8 mouse cellular contexts compared by ENCODE assay signal in genomic region chr11:98939084-98939952, GRCm38 (mm10). TPM values are rescaled to one million over a fixed set of nuclear protein-coding genes. Genes with fewer than 3 reads are reported as not detected.
DNase-seq lines count a peak whose midpoint lies in the region; ATAC-seq and TF ChIP-seq lines count a peak whose summit lies in the region.

No protein-coding gene starts in this region.

- no peak for ATAC-seq in heart, postnatal 0 days (ENCODE audit: insufficient read depth, low read depth)
- no peak for ATAC-seq in liver, embryonic 15.5 days (ENCODE audit: insufficient read depth)
- no peak for ATAC-seq in stomach, embryonic 14.5 days (ENCODE audit: insufficient number of reproducible peaks, insufficient read depth, low FRiP score, low read depth)

- peaks cover 93% of the 10 kb centered on the region for H3K4me1 ChIP-seq in heart, embryonic 10.5 days
- H3K4me1 ChIP-seq in ES-Bruce4 (ENCODE audit: control insufficient read depth, insufficient read depth, low read length): peaks cover 21% of the 10 kb centered on the region
- peaks cover 63% of the 10 kb centered on the region for H3K4me1 ChIP-seq in heart, postnatal 0 days (ENCODE audit: control insufficient read depth, insufficient read depth)
- H3K4me1 ChIP-seq in liver, embryonic 15.5 days (replicated peaks): peaks cover 85% of the 10 kb centered on the region
- peaks cover 79% of the 10 kb centered on the region for H3K4me1 ChIP-seq in stomach, embryonic 14.5 days (ENCODE audit: control insufficient read depth, insufficient read depth, low read length)

- 37% methylated on average over 15 of the region's 15 CpGs for WGBS in heart, embryonic 10.5 days
- WGBS in heart, postnatal 0 days: 28% methylated on average over 15 of the region's 15 CpGs
- 38% methylated on average over 15 of the region's 15 CpGs for WGBS in liver, embryonic 15.5 days (ENCODE audit: insufficient replicate concordance)
- WGBS in stomach, embryonic 14.5 days: 31% methylated on average over 15 of the region's 15 CpGs

- H3K4me2 ChIP-seq in heart, postnatal 0 days (ENCODE audit: low read depth, low read length): peak overlapping the region; percentile 82
- H3K4me2 ChIP-seq in liver, embryonic 15.5 days: peak overlapping the region; percentile 88
- peak overlapping the region; percentile 96 for H3K4me2 ChIP-seq in stomach, embryonic 14.5 days (replicated peaks; ENCODE audit: low read depth, low read length)

- H3K4me3 ChIP-seq in heart, embryonic 10.5 days: peak overlapping the region; percentile 75
- no peak overlapping the region for H3K4me3 ChIP-seq in ES-Bruce4 (ENCODE audit: low read depth, low read length)
- H3K4me3 ChIP-seq in heart, postnatal 0 days (ENCODE audit: low read depth, low read length): peak overlapping the region; percentile 87
- peak overlapping the region; percentile 63; the same call in 1 of the 2 replicates for H3K4me3 ChIP-seq in liver, embryonic 15.5 days (replicated peaks)
- H3K4me3 ChIP-seq in stomach, embryonic 14.5 days (ENCODE audit: low read depth, low read length): peak overlapping the region; percentile 87

- H3K36me3 ChIP-seq in heart, embryonic 10.5 days: peaks cover 10% of the 10 kb centered on the region; the same call in 1 of the 2 replicates
- no peaks in the 10 kb centered on the region for H3K36me3 ChIP-seq in ES-Bruce4 (ENCODE audit: control insufficient read depth, insufficient read depth, low read length, poor library complexity, severe bottlenecking)
- no peaks in the 10 kb centered on the region for H3K36me3 ChIP-seq in heart, postnatal 0 days (replicated peaks; ENCODE audit: control insufficient read depth, insufficient read depth, low read length)
- no peaks in the 10 kb centered on the region for H3K36me3 ChIP-seq in liver, embryonic 15.5 days (replicated peaks)
- H3K36me3 ChIP-seq in stomach, embryonic 14.5 days (ENCODE audit: control insufficient read depth, insufficient read depth, low read length): no peaks in the 10 kb centered on the region

- no peak for TF ChIP-seq EP300 in ES-Bruce4 (IDR thresholded peaks at IDR 0.05; ENCODE audit: insufficient read depth, low read depth, low read length)
- TF ChIP-seq EP300 in heart, postnatal 0 days (IDR thresholded peaks at IDR 0.05; ENCODE audit: low read depth): no peak

- H3K9ac ChIP-seq in ES-Bruce4 (ENCODE audit: low read depth, poor library complexity, severe bottlenecking): 0 out of 2 replicates have a peak overlapping the region, but pooled peaks have one; percentile 69
- H3K9ac ChIP-seq in heart, postnatal 0 days (replicated peaks; ENCODE audit: low read depth, low read length): peak overlapping the region; percentile 83
- H3K9ac ChIP-seq in liver, embryonic 15.5 days: no peak overlapping the region
- H3K9ac ChIP-seq in stomach, embryonic 14.5 days (replicated peaks; ENCODE audit: low read depth, low read length): peak overlapping the region; percentile 92; the same call in 1 of the 2 replicates

- H3K27me3 ChIP-seq in heart, embryonic 10.5 days (ENCODE audit: insufficient read depth, poor library complexity, severe bottlenecking): no peaks in the 10 kb centered on the region
- no peaks in the 10 kb centered on the region for H3K27me3 ChIP-seq in ES-Bruce4 (ENCODE audit: control insufficient read depth, insufficient read depth, low read length, poor library complexity, severe bottlenecking)
- no peaks in the 10 kb centered on the region for H3K27me3 ChIP-seq in heart, postnatal 0 days (ENCODE audit: control insufficient read depth, insufficient read depth, low read length)
- H3K27me3 ChIP-seq in liver, embryonic 15.5 days: peaks cover 67% of the 10 kb centered on the region
- H3K27me3 ChIP-seq in stomach, embryonic 14.5 days (ENCODE audit: control insufficient read depth, insufficient read depth, low read length): no peaks in the 10 kb centered on the region

- no peak for TF ChIP-seq CTCF in ES-Bruce4 (IDR thresholded peaks at IDR 0.05; ENCODE audit: low read depth, low read length)
- no peak for TF ChIP-seq CTCF in heart, postnatal 0 days (IDR thresholded peaks at IDR 0.05; ENCODE audit: low read depth)

- intact Hi-C loops in heart, postnatal 14 days (cut with DNase I): no loop called here
- intact Hi-C loops in left cerebral cortex, postnatal 25 days (cut with DNase I): no loop called here

- DNase-seq in heart, embryonic 10.5 days (ENCODE audit: low spot score): no peak
- DNase-seq in heart, postnatal 14 days: no peak
- DNase-seq in heart, postnatal 0 days (ENCODE audit: low spot score): no peak
- no peak for DNase-seq in left cerebral cortex, adult 11 months (ENCODE audit: low spot score)
- DNase-seq in left cerebral cortex, postnatal 25 days (ENCODE audit: low spot score in 2 of 2): no peak

- H3K27ac ChIP-seq in heart, embryonic 10.5 days: peak overlapping the region; percentile 97
- no peak overlapping the region for H3K27ac ChIP-seq in ES-Bruce4 (ENCODE audit: insufficient read depth, low read length)
- H3K27ac ChIP-seq in heart, postnatal 0 days (ENCODE audit: low read depth): peak overlapping the region; percentile 100
- H3K27ac ChIP-seq in liver, embryonic 15.5 days (replicated peaks): no peak overlapping the region
- H3K27ac ChIP-seq in stomach, embryonic 14.5 days (ENCODE audit: low read length): peak overlapping the region; percentile 96; the same call in 1 of the 2 replicates

- TF ChIP-seq POLR2A in ES-Bruce4 (IDR thresholded peaks at IDR 0.05; ENCODE audit: insufficient read depth, low read length): no peak

- no peaks in the 10 kb centered on the region for H3K9me3 ChIP-seq in heart, embryonic 10.5 days
- no peaks in the 10 kb centered on the region for H3K9me3 ChIP-seq in ES-Bruce4 (replicated peaks; ENCODE audit: control insufficient read depth, insufficient read depth, low read length, poor library complexity, severe bottlenecking)
- no peaks in the 10 kb centered on the region for H3K9me3 ChIP-seq in heart, postnatal 0 days (replicated peaks; ENCODE audit: control insufficient read depth, low read length)
- H3K9me3 ChIP-seq in liver, embryonic 15.5 days (replicated peaks): no peaks in the 10 kb centered on the region
- no peaks in the 10 kb centered on the region for H3K9me3 ChIP-seq in stomach, embryonic 14.5 days (ENCODE audit: control insufficient read depth, low read depth, low read length)

RNA-seq across cellular contexts. Expression of gene Rara, which starts 11.7 kb away (rescaled TPM):
- polyA plus RNA-seq in heart, embryonic 10.5 days (2016; fragmentation: Nextera tagmentation; extraction: Ambion mirVana): 30.4 and 36.9 TPM in 2 replicates
- total RNA-seq in heart, postnatal 14 days (2021): 10 to 100 TPM; 17.9 to 21.6 TPM
- polyA plus RNA-seq in ES-Bruce4 (2011; ENCODE audit: insufficient read depth, insufficient read length, low read depth, missing spikeins): 23.7 and 26.3 TPM in 2 replicates
- 24.0 and 36.2 TPM in 2 replicates for total RNA-seq in heart, postnatal 0 days (2014; rRNA removed; ENCODE audit: low replicate concordance)
- polyA plus RNA-seq in heart, postnatal 0 days (2015; fragmentation: Nextera tagmentation; extraction: Ambion mirVana): 14.7 and 15.8 TPM in 2 replicates
- polyA plus RNA-seq in liver, embryonic 15.5 days (2015; fragmentation: Nextera tagmentation; extraction: Ambion mirVana): 4.4 and 4.5 TPM in 2 replicates
- 54.0 and 56.8 TPM in 2 replicates for polyA plus RNA-seq in stomach, embryonic 14.5 days (2014; fragmentation: Nextera tagmentation; extraction: Ambion mirVana)
- total RNA-seq in left cerebral cortex, postnatal 25 days (2021): 10 to 100 TPM in 1 of 2 experiments, 1 to 10 TPM in 1; 9.4 to 12.1 TPM

RNA-seq across cellular contexts. Expression of gene Cdc6, which starts 31.7 kb away (rescaled TPM):
- polyA plus RNA-seq in heart, embryonic 10.5 days (2016; fragmentation: Nextera tagmentation; extraction: Ambion mirVana): 39.3 and 47.7 TPM in 2 replicates
- total RNA-seq in heart, postnatal 14 days (2021): 1 to 10 TPM in 1 of 2 experiments, under 1 TPM in 1; 0.72 to 2.2 TPM
- 54.3 and 55.8 TPM in 2 replicates for polyA plus RNA-seq in ES-Bruce4 (2011; ENCODE audit: insufficient read depth, insufficient read length, low read depth, missing spikeins)
- total RNA-seq in heart, postnatal 0 days (2014; rRNA removed; ENCODE audit: low replicate concordance): 1.4 and 2.2 TPM in 2 replicates
- polyA plus RNA-seq in heart, postnatal 0 days (2015; fragmentation: Nextera tagmentation; extraction: Ambion mirVana): 4.2 and 4.5 TPM in 2 replicates
- polyA plus RNA-seq in liver, embryonic 15.5 days (2015; fragmentation: Nextera tagmentation; extraction: Ambion mirVana): 54.6 and 58.0 TPM in 2 replicates
- 31.4 and 32.6 TPM in 2 replicates for polyA plus RNA-seq in stomach, embryonic 14.5 days (2014; fragmentation: Nextera tagmentation; extraction: Ambion mirVana)
- total RNA-seq in left cerebral cortex, postnatal 25 days (2021): under 1 TPM; 0.21 to 0.60 TPM

RNA-seq across cellular contexts. Expression of gene Gjd3, which starts 43.5 kb away (rescaled TPM):
- 1.0 and 1.1 TPM in 2 replicates for polyA plus RNA-seq in heart, embryonic 10.5 days (2016; fragmentation: Nextera tagmentation; extraction: Ambion mirVana)
- total RNA-seq in heart, postnatal 14 days (2021): 1 to 10 TPM; 1.5 to 2.0 TPM
- not detected in 2 replicates for polyA plus RNA-seq in ES-Bruce4 (2011; ENCODE audit: insufficient read depth, insufficient read length, low read depth, missing spikeins)
- 4.2 and 14.7 TPM in 2 replicates for total RNA-seq in heart, postnatal 0 days (2014; rRNA removed; ENCODE audit: low replicate concordance)
- 5.8 and 6.3 TPM in 2 replicates for polyA plus RNA-seq in heart, postnatal 0 days (2015; fragmentation: Nextera tagmentation; extraction: Ambion mirVana)
- not detected in 2 replicates for polyA plus RNA-seq in liver, embryonic 15.5 days (2015; fragmentation: Nextera tagmentation; extraction: Ambion mirVana)
- polyA plus RNA-seq in stomach, embryonic 14.5 days (2014; fragmentation: Nextera tagmentation; extraction: Ambion mirVana): not detected in 2 replicates
- total RNA-seq in left cerebral cortex, postnatal 25 days (2021): 1 to 10 TPM; 2.9 to 3.0 TPM

Comparison
In these comparisons a context has a peak if more than half of its experiments do, and no peak if none do; other contexts are left out.
1. H3K27ac ChIP-seq: peak in heart, embryonic 10.5 days (single experiment), heart, postnatal 0 days (single experiment) and stomach, embryonic 14.5 days (single experiment); none in ES-Bruce4 (single experiment) and liver, embryonic 15.5 days (single experiment).
2. Peak in every context shown above with its lines, with median percentiles within 50 percentile points of each other: H3K4me2 ChIP-seq.